Mouse (Mus musculus) kidney, postnatal 14 days (tissue): ENCODE measurements around the gene Acot3.

Experiments
- DNase-seq: peaks from one replicate; pipeline ENCODE4 v3.0.0; 2022; ENCODE audit warnings: mixed read lengths

Gene Acot3

DNA sequence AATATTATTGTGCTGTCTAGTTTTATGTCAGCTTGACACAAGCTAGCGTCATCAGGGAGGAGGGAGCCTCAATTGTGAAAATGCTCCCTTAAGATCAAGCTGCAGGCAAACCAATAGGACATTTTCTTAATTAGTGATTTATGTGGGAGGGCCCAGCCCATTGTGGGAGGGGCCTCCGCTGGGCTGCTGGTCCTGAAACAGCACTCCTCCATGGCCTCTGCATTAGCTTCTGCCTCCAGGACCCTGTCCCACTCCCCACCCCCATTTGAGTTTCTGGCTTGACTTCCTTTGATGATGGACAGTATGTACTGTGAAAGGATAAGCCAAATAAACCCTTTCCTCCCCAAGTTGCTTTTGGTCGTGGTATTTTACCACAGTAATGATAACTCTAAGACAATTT lies 55.1 kb downstream of the Acot3 start:
- DNase-seq: peak; percentile 13

DNA sequence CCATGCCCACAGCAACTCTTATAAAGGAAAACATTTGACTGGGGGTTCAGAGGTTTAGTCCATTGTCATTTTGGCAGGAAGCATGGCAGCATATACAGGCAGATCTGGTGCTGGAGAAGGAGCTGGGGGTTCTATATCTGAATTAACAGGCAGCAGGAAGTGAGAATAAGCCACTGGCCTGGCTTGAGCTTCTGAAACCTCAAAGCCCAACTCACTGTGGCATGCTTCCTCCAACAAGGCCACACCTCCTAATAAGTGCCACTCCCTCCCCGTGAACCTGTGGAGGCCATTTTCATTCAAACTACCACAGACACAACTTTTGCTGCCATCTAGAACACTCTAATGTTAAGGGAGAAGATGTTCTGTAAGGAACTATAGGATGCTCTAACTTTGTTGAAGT lies 55.7 kb downstream of the Acot3 start:
- no peak for DNase-seq

DNA sequence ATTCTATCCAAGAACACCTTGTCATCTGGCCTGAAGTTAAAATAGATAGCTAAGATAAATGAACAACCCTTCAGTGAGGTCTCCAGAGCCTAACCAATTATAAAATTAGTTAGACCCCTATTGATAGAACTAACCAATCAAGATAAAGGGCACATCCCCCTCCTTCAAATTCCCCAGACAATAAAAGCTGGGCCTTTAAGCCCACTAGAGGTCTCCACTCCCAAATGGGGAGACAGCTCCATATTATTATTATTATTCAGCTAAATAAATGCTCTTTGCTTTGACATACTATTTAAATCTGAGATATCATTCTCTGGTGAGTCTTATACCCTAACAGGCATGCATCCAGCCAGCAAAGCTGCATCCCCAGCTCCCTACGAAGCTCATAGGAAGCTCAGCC lies 58.0 kb downstream of the Acot3 start:
- DNase-seq: no peak
